Mouse (Mus musculus): ENCODE data around the gene Senp3.
"Not testable (repeated sequence)": the region's sequence is repeated elsewhere in the genome, so short reads cannot be mapped to it uniquely, and the experiment has no call there.

The Senp3 gene

GRCm38 (mm10) chr11:69704613-69705010, 22.7 kb upstream of the Senp3 start:
- DNase-seq (ENCODE audit: low spot score), result no peak

GRCm38 (mm10) chr11:69703814-69704612, 22.1 kb upstream of the Senp3 start:
- DNase-seq (ENCODE audit: low spot score), result no peak

GRCm38 (mm10) chr11:69703381-69703780, 21.5 kb upstream of the Senp3 start:
- not testable (repeated sequence) for DNase-seq (ENCODE audit: low spot score)

- DNase-seq (ENCODE audit: low spot score), result not testable (repeated sequence)
Observed at GRCm38 (mm10) chr11:69702886-69703285, 21.0 kb upstream of the Senp3 start.

- DNase-seq (ENCODE audit: low spot score), result no peak
Observed at GRCm38 (mm10) chr11:69699595-69699994, 17.7 kb upstream of the Senp3 start.

- no peak for DNase-seq (ENCODE audit: low spot score)
Observed at GRCm38 (mm10) chr11:69698574-69698973, 16.7 kb upstream of the Senp3 start.

- no peak for DNase-seq (ENCODE audit: low spot score)
Observed at GRCm38 (mm10) chr11:69697396-69697795, 15.5 kb upstream of the Senp3 start.

- DNase-seq (ENCODE audit: low spot score), result no peak
Observed at GRCm38 (mm10) chr11:69695361-69696181, 13.7 kb upstream of the Senp3 start, which contains the start of the genes Tnfsf12 and Tnfsfm13. TSS of gene Tnfsf12 (minus strand) at chr11:69695849. TSS of gene Tnfsfm13 (minus strand) at chr11:69696098.

GRCm38 (mm10) chr11:69695046-69695360, 13.1 kb upstream of the Senp3 start:
- DNase-seq (ENCODE audit: low spot score), result no peak

- DNase-seq (ENCODE audit: low spot score), result no peak
Observed at GRCm38 (mm10) chr11:69693421-69693965, 11.6 kb upstream of the Senp3 start.

GRCm38 (mm10) chr11:69692863-69693262, 11.0 kb upstream of the Senp3 start:
- no peak for DNase-seq (ENCODE audit: low spot score)

GRCm38 (mm10) chr11:69692196-69692811, 10.4 kb upstream of the Senp3 start:
- no peak for DNase-seq (ENCODE audit: low spot score)

GRCm38 (mm10) chr11:69689891-69690290, 8.0 kb upstream of the Senp3 start:
- no peak for DNase-seq (ENCODE audit: low spot score)

- no peak for DNase-seq (ENCODE audit: low spot score)
Observed at GRCm38 (mm10) chr11:69687061-69687460, 5.2 kb upstream of the Senp3 start.

GRCm38 (mm10) chr11:69686377-69686776, 4.5 kb upstream of the Senp3 start:
- DNase-seq (ENCODE audit: low spot score), result no peak

GRCm38 (mm10) chr11:69685526-69686148, 3.8 kb upstream of the Senp3 start, which contains the start of gene Tnfsf13:
TSS of gene Tnfsf13 (minus strand) at chr11:69685784.
- no peak for DNase-seq (ENCODE audit: low spot score)

GRCm38 (mm10) chr11:69684936-69685335, 3.1 kb upstream of the Senp3 start:
- no peak for DNase-seq (ENCODE audit: low spot score)

GRCm38 (mm10) chr11:69684128-69684745, 2.4 kb upstream of the Senp3 start:
- DNase-seq (ENCODE audit: low spot score), result no peak

GRCm38 (mm10) chr11:69683576-69683975, 1.7 kb upstream of the Senp3 start:
- no peak for DNase-seq (ENCODE audit: low spot score)

- peak; percentile 92 for DNase-seq (ENCODE audit: low spot score)
Observed at GRCm38 (mm10) chr11:69682840-69683533, 1.1 kb upstream of the Senp3 start.
